ENCODE assay signal across 9 mouse cellular contexts in genomic region chr11:100391081-100391883, GRCm38 (mm10). TPM values are rescaled to one million over a fixed set of nuclear protein-coding genes. Genes with fewer than 3 reads are reported as not detected.
DNase-seq lines count a peak whose midpoint lies in the region; ATAC-seq and TF ChIP-seq lines count a peak whose summit lies in the region.
"Had no signal": no experiment of that assay in that cellular context is flagged by ENCODE, and none has a peak within 500 bp of the region (broad histone marks: within the 10 kb centered on the region; RNA-seq: fewer than 3 reads in every experiment).

No protein-coding gene starts in this region.

- H3K27ac ChIP-seq in ES-E14 (ENCODE audit: insufficient read depth, low read depth, low read length, poor library complexity, severe bottlenecking), result peak overlapping the region; percentile 62; the same call in 1 of the 2 replicates
- H3K27ac ChIP-seq in heart, embryonic 10.5 days, result peak overlapping the region; percentile 85
- peak overlapping the region; percentile 73 for H3K27ac ChIP-seq in kidney, adult 2 months (ENCODE audit: insufficient read depth, low read depth, low read length)
- peak overlapping the region; percentile 76; the same call in 1 of the 2 replicates for H3K27ac ChIP-seq in lung, embryonic 14.5 days (ENCODE audit: low read depth)
- peak overlapping the region; percentile 85 for H3K27ac ChIP-seq in stomach, postnatal 0 days (replicated peaks)
- H3K27ac ChIP-seq: midbrain, embryonic 12.5 days had no signal

- TF ChIP-seq EP300 in stomach, postnatal 0 days (optimal IDR thresholded peaks at IDR 0.05), result no peak

- no peaks in the 10 kb centered on the region for H3K36me3 ChIP-seq in ES-E14 (ENCODE audit: control insufficient read depth, insufficient read depth, low read length, poor library complexity, severe bottlenecking)
- peaks cover 20% of the 10 kb centered on the region for H3K36me3 ChIP-seq in heart, embryonic 10.5 days
- no peaks in the 10 kb centered on the region for H3K36me3 ChIP-seq in kidney, adult 2 months (ENCODE audit: control insufficient read depth, insufficient read depth, low read length)
- H3K36me3 ChIP-seq in lung, embryonic 14.5 days (ENCODE audit: insufficient read depth), result no peaks in the 10 kb centered on the region
- H3K36me3 ChIP-seq in stomach, postnatal 0 days (ENCODE audit: control insufficient read depth, insufficient read depth, low read length), result no peaks in the 10 kb centered on the region; the same call in 1 of the 2 replicates

- no peaks in the 10 kb centered on the region for H3K27me3 ChIP-seq in heart, embryonic 10.5 days (ENCODE audit: insufficient read depth, poor library complexity, severe bottlenecking)
- no peaks in the 10 kb centered on the region for H3K27me3 ChIP-seq in kidney, adult 2 months (replicated peaks; ENCODE audit: control insufficient read depth, insufficient read depth, low read length)
- H3K27me3 ChIP-seq in lung, embryonic 14.5 days (ENCODE audit: insufficient read depth, low read length), result no peaks in the 10 kb centered on the region
- H3K27me3 ChIP-seq in stomach, postnatal 0 days (ENCODE audit: control insufficient read depth, insufficient read depth, low read length), result no peaks in the 10 kb centered on the region

- peak; percentile 52 for ATAC-seq in lung, embryonic 14.5 days (ENCODE audit: insufficient read depth)
- ATAC-seq in stomach, postnatal 0 days (ENCODE audit: low FRiP score, low TSS enrichment), result peak; percentile 41; the same call in 1 of the 2 replicates

- no peak for DNase-seq in ES-E14 (ENCODE audit: low read depth, low spot score)
- DNase-seq in adrenal gland, adult 8-10 months, result peak; percentile 74
- no peak for DNase-seq in heart, embryonic 10.5 days (ENCODE audit: low spot score)
- DNase-seq in kidney, adult 2 months, result peak; percentile 92
- DNase-seq in lung, embryonic 14.5 days, result peak; percentile 85
- peak; percentile 80 for DNase-seq in stomach, postnatal 0 days (ENCODE audit: low spot score)
- no peak for DNase-seq in urinary bladder, adult 2 months (ENCODE audit: low spot score)
- no peak for DNase-seq in frontal cortex, postnatal 14 days (ENCODE audit: low spot score in 2 of 2)

- peak overlapping the region in 1 of 2 experiments; percentile 9; a peak in 1 of 4 replicates for H3K4me3 ChIP-seq in ES-E14 (ENCODE audit: insufficient read depth in 1 of 2, low read depth in 1 of 2, low read length in 2 of 2, poor library complexity in 1 of 2, severe bottlenecking in 1 of 2)
- H3K4me3 ChIP-seq in heart, embryonic 10.5 days, result peak overlapping the region; percentile 8
- no peak overlapping the region for H3K4me3 ChIP-seq in kidney, adult 2 months (ENCODE audit: insufficient read depth, low read depth, low read length)
- no peak overlapping the region for H3K4me3 ChIP-seq in lung, embryonic 14.5 days (ENCODE audit: low read depth, low read length)
- H3K4me3 ChIP-seq in stomach, postnatal 0 days (ENCODE audit: low read depth, low read length), result no peak overlapping the region
- H3K4me3 ChIP-seq: midbrain, embryonic 12.5 days had no signal

- peak overlapping the region; percentile 35; the same call in 1 of the 2 replicates for H3K9ac ChIP-seq in ES-E14 (ENCODE audit: insufficient read depth, low read depth, low read length, poor library complexity, severe bottlenecking)
- H3K9ac ChIP-seq in lung, embryonic 14.5 days, result no peak overlapping the region
- peak overlapping the region; percentile 27; the same call in 1 of the 2 replicates for H3K9ac ChIP-seq in stomach, postnatal 0 days (ENCODE audit: low read length)
- H3K9ac ChIP-seq: midbrain, embryonic 12.5 days had no signal

- in situ Hi-C loops in ES-E14 (cut with MboI; ENCODE audit: low sequenced_read_pairs in 2 of 2, unreplicated experiment in 2 of 2), result no loop called here

- H3K4me2 ChIP-seq in lung, embryonic 14.5 days, result peak overlapping the region; percentile 26; the same call in 1 of the 2 replicates
- peak overlapping the region; percentile 27; the same call in 1 of the 2 replicates for H3K4me2 ChIP-seq in stomach, postnatal 0 days (replicated peaks; ENCODE audit: low read depth)
- H3K4me2 ChIP-seq: midbrain, embryonic 12.5 days had no signal

- WGBS in heart, embryonic 10.5 days, result 57% methylated on average over 9 of the region's 9 CpGs
- 32% methylated on average over 9 of the region's 9 CpGs for WGBS in kidney, adult 2 months
- WGBS in lung, embryonic 14.5 days, result 33% methylated on average over 9 of the region's 9 CpGs
- 28% methylated on average over 9 of the region's 9 CpGs for WGBS in stomach, postnatal 0 days

- no peak for TF ChIP-seq CTCF in kidney, adult 2 months (conservative IDR thresholded peaks at IDR 0.05; ENCODE audit: insufficient read depth, insufficient read length, low read depth, low read length)
- TF ChIP-seq CTCF in lung, embryonic 14.5 days (IDR thresholded peaks at IDR 0.05; ENCODE audit: low read depth), result no peak
- TF ChIP-seq CTCF in stomach, postnatal 0 days (IDR thresholded peaks at IDR 0.05; ENCODE audit: low read depth), result peak; percentile 45

- H3K4me1 ChIP-seq in ES-E14 (ENCODE audit: control insufficient read depth in 2 of 2, insufficient read depth in 2 of 2, low read length in 2 of 2, poor library complexity in 1 of 2), result peaks cover 22 to 57% of the 10 kb centered on the region in 2 experiments
- H3K4me1 ChIP-seq in heart, embryonic 10.5 days, result peaks cover 98% of the 10 kb centered on the region
- H3K4me1 ChIP-seq in kidney, adult 2 months (ENCODE audit: control insufficient read depth, insufficient read depth, low read length), result peaks cover 73% of the 10 kb centered on the region
- H3K4me1 ChIP-seq in lung, embryonic 14.5 days (ENCODE audit: insufficient read depth), result peaks cover 55% of the 10 kb centered on the region
- H3K4me1 ChIP-seq in stomach, postnatal 0 days (replicated peaks; ENCODE audit: control insufficient read depth, insufficient read depth), result peaks cover 51% of the 10 kb centered on the region

- no peak for TF ChIP-seq POLR2A in kidney, adult 2 months (IDR thresholded peaks at IDR 0.05; ENCODE audit: low read depth, low read length)

- H3K9me3 ChIP-seq in ES-E14 (ENCODE audit: control insufficient read depth, insufficient read depth, low read depth, low read length), result no peaks in the 10 kb centered on the region
- H3K9me3 ChIP-seq in heart, embryonic 10.5 days, result no peaks in the 10 kb centered on the region
- no peaks in the 10 kb centered on the region for H3K9me3 ChIP-seq in lung, embryonic 14.5 days (ENCODE audit: low read depth, low read length)
- no peaks in the 10 kb centered on the region for H3K9me3 ChIP-seq in stomach, postnatal 0 days (ENCODE audit: control insufficient read depth, low read length)
- H3K9me3 ChIP-seq: midbrain, embryonic 12.5 days had no signal

TF ChIP-seq in ES-E14, 5 proteins besides CTCF, POLR2A, EP300 and RAD21 (continues in another document):
- no peak for TF ChIP-seq CHD2 (IDR thresholded peaks at IDR 0.05; ENCODE audit: low read depth, low read length)
- no peak for TF ChIP-seq HCFC1 (IDR thresholded peaks at IDR 0.05; ENCODE audit: borderline replicate concordance, insufficient read depth, low read length)
- TF ChIP-seq ZNF384 (IDR thresholded peaks at IDR 0.05; ENCODE audit: low read depth, low read length), result no peak

RNA-seq across cellular contexts. Expression of gene Jup, which starts 6.3 kb away (rescaled TPM):
- total RNA-seq in ES-E14 (2012; rRNA removed), result 97.6 and 101 TPM in 2 replicates
- 100 to 1,000 TPM in 1 of 4 experiments, 10 to 100 TPM in 3; 57.5 to 101 (median 82.0) TPM for total RNA-seq in adrenal gland, adult 8-10 months (2022)
- 91.3 and 112 TPM in 2 replicates for polyA plus RNA-seq in heart, embryonic 10.5 days (2016; fragmentation: Nextera tagmentation; extraction: Ambion mirVana)
- polyA plus RNA-seq in kidney, adult 2 months (2012; rRNA removed), result 220 and 229 TPM in 2 replicates
- 88.3 and 93.1 TPM in 2 replicates for polyA plus RNA-seq in lung, embryonic 14.5 days (2014; fragmentation: Nextera tagmentation; extraction: Ambion mirVana)
- polyA plus RNA-seq in stomach, postnatal 0 days (2015; fragmentation: Nextera tagmentation; extraction: Ambion mirVana), result 234 and 259 TPM in 2 replicates
- 92.4 and 119 TPM in 2 replicates for polyA plus RNA-seq in urinary bladder, adult 2 months (2012; rRNA removed)

RNA-seq across cellular contexts. Expression of gene P3h4, which starts 23.4 kb away (rescaled TPM):
- total RNA-seq in ES-E14 (2012; rRNA removed), result 39.0 and 44.3 TPM in 2 replicates
- 10 to 100 TPM; 28.4 to 63.1 (median 42.6) TPM for total RNA-seq in adrenal gland, adult 8-10 months (2022)
- 71.1 and 81.8 TPM in 2 replicates for polyA plus RNA-seq in heart, embryonic 10.5 days (2016; fragmentation: Nextera tagmentation; extraction: Ambion mirVana)
- 11.9 and 13.9 TPM in 2 replicates for polyA plus RNA-seq in kidney, adult 2 months (2012; rRNA removed)
- polyA plus RNA-seq in lung, embryonic 14.5 days (2014; fragmentation: Nextera tagmentation; extraction: Ambion mirVana), result 64.5 and 67.3 TPM in 2 replicates
- 40.6 and 43.2 TPM in 2 replicates for polyA plus RNA-seq in stomach, postnatal 0 days (2015; fragmentation: Nextera tagmentation; extraction: Ambion mirVana)
- 53.4 and 56.2 TPM in 2 replicates for polyA plus RNA-seq in urinary bladder, adult 2 months (2012; rRNA removed)

RNA-seq across cellular contexts. Expression of gene Fkbp10, which starts 24.2 kb away (rescaled TPM):
- total RNA-seq in ES-E14 (2012; rRNA removed), result 73.3 and 102 TPM in 2 replicates
- total RNA-seq in adrenal gland, adult 8-10 months (2022), result 10 to 100 TPM; 15.4 to 57.8 (median 31.3) TPM
- 107 and 123 TPM in 2 replicates for polyA plus RNA-seq in heart, embryonic 10.5 days (2016; fragmentation: Nextera tagmentation; extraction: Ambion mirVana)
- polyA plus RNA-seq in kidney, adult 2 months (2012; rRNA removed), result 12.5 and 15.9 TPM in 2 replicates
- 135 and 146 TPM in 2 replicates for polyA plus RNA-seq in lung, embryonic 14.5 days (2014; fragmentation: Nextera tagmentation; extraction: Ambion mirVana)
- 59.5 and 62.1 TPM in 2 replicates for polyA plus RNA-seq in stomach, postnatal 0 days (2015; fragmentation: Nextera tagmentation; extraction: Ambion mirVana)
- 84.6 and 90.5 TPM in 2 replicates for polyA plus RNA-seq in urinary bladder, adult 2 months (2012; rRNA removed)

RNA-seq across cellular contexts. Expression of gene Hap1, which starts 35.4 kb away (rescaled TPM):
- 21.4 and 34.2 TPM in 2 replicates for total RNA-seq in ES-E14 (2012; rRNA removed)
- 100 to 1,000 TPM in 2 of 4 experiments, 10 to 100 TPM in 2; 50.2 to 117 (median 83.7) TPM for total RNA-seq in adrenal gland, adult 8-10 months (2022)
- polyA plus RNA-seq in heart, embryonic 10.5 days (2016; fragmentation: Nextera tagmentation; extraction: Ambion mirVana), result 5.1 and 8.4 TPM in 2 replicates
- 3.0 and 3.6 TPM in 2 replicates for polyA plus RNA-seq in kidney, adult 2 months (2012; rRNA removed)
- polyA plus RNA-seq in lung, embryonic 14.5 days (2014; fragmentation: Nextera tagmentation; extraction: Ambion mirVana), result 8.7 and 9.6 TPM in 2 replicates
- 7.9 and 10.1 TPM in 2 replicates for polyA plus RNA-seq in stomach, postnatal 0 days (2015; fragmentation: Nextera tagmentation; extraction: Ambion mirVana)
- polyA plus RNA-seq in urinary bladder, adult 2 months (2012; rRNA removed), result 3.6 and 4.3 TPM in 2 replicates

RNA-seq across cellular contexts. Expression of gene Nt5c3b, which starts 50.3 kb away (rescaled TPM):
- total RNA-seq in ES-E14 (2012; rRNA removed), result 27.1 and 27.4 TPM in 2 replicates
- total RNA-seq in adrenal gland, adult 8-10 months (2022), result 10 to 100 TPM; 49.7 to 76.8 (median 68.5) TPM
- 124 and 128 TPM in 2 replicates for polyA plus RNA-seq in heart, embryonic 10.5 days (2016; fragmentation: Nextera tagmentation; extraction: Ambion mirVana)
- 29.3 and 32.0 TPM in 2 replicates for polyA plus RNA-seq in kidney, adult 2 months (2012; rRNA removed)
- 127 and 136 TPM in 2 replicates for polyA plus RNA-seq in lung, embryonic 14.5 days (2014; fragmentation: Nextera tagmentation; extraction: Ambion mirVana)
- polyA plus RNA-seq in stomach, postnatal 0 days (2015; fragmentation: Nextera tagmentation; extraction: Ambion mirVana), result 69.6 and 70.7 TPM in 2 replicates
- polyA plus RNA-seq in urinary bladder, adult 2 months (2012; rRNA removed), result 128 and 134 TPM in 2 replicates

Comparison
In these comparisons a context has a peak if more than half of its experiments do, and no peak if none do; other contexts are left out.
1. DNase-seq: peak in adrenal gland, adult 8-10 months (single experiment), kidney, adult 2 months (single experiment), lung, embryonic 14.5 days (single experiment) and stomach, postnatal 0 days (single experiment); none in ES-E14 (single experiment), heart, embryonic 10.5 days (single experiment), urinary bladder, adult 2 months (single experiment) and frontal cortex, postnatal 14 days (0 of 2).
2. Peak in every context shown above with its lines, with median percentiles within 50 percentile points of each other: H3K27ac ChIP-seq.